Mouse (Mus musculus): ENCODE results near the gene Agpat4.

Gene Agpat4

GRCm38 (mm10) chr17:12123168-12123567 lies 4.7 kb downstream of the Agpat4 start:
- DNase-seq = no peak

GRCm38 (mm10) chr17:12127056-12127455 lies 8.6 kb downstream of the Agpat4 start:
- no peak for DNase-seq

GRCm38 (mm10) chr17:12128976-12129375 lies 10.5 kb downstream of the Agpat4 start:
- no peak for DNase-seq

- DNase-seq = no peak
Observed at GRCm38 (mm10) chr17:12131171-12131570, 12.7 kb downstream of the Agpat4 start.

- DNase-seq = no peak
Observed at GRCm38 (mm10) chr17:12131581-12131980, 13.1 kb downstream of the Agpat4 start.

- DNase-seq = no peak
Observed at GRCm38 (mm10) chr17:12132904-12133303, 14.4 kb downstream of the Agpat4 start.

- no peak for DNase-seq
Observed at GRCm38 (mm10) chr17:12133985-12134384, 15.5 kb downstream of the Agpat4 start.

GRCm38 (mm10) chr17:12134975-12135633 lies 16.6 kb downstream of the Agpat4 start:
- no peak for DNase-seq

GRCm38 (mm10) chr17:12138355-12138754 lies 19.9 kb downstream of the Agpat4 start:
- DNase-seq = no peak

GRCm38 (mm10) chr17:12143948-12144364 lies 25.5 kb downstream of the Agpat4 start:
- DNase-seq = no peak

GRCm38 (mm10) chr17:12146132-12146681 lies 27.7 kb downstream of the Agpat4 start:
- no peak for DNase-seq

- no peak for DNase-seq
Observed at GRCm38 (mm10) chr17:12147830-12148229, 29.3 kb downstream of the Agpat4 start.

- no peak for DNase-seq
Observed at GRCm38 (mm10) chr17:12149232-12149861, 30.8 kb downstream of the Agpat4 start.

GRCm38 (mm10) chr17:12150970-12151369 lies 32.5 kb downstream of the Agpat4 start:
- DNase-seq = no peak

GRCm38 (mm10) chr17:12154260-12154659 lies 35.8 kb downstream of the Agpat4 start:
- DNase-seq = no peak

GRCm38 (mm10) chr17:12155236-12155635 lies 36.7 kb downstream of the Agpat4 start:
- no peak for DNase-seq

GRCm38 (mm10) chr17:12155872-12156271 lies 37.4 kb downstream of the Agpat4 start:
- no peak for DNase-seq

- DNase-seq = no peak
Observed at GRCm38 (mm10) chr17:12156661-12157060, 38.2 kb downstream of the Agpat4 start.

GRCm38 (mm10) chr17:12157203-12157602 lies 38.7 kb downstream of the Agpat4 start:
- DNase-seq = no peak

- DNase-seq = no peak
Observed at GRCm38 (mm10) chr17:12159187-12160060, 40.9 kb downstream of the Agpat4 start.

- DNase-seq = no peak
Observed at GRCm38 (mm10) chr17:12160061-12160421, 41.5 kb downstream of the Agpat4 start.

- DNase-seq = no peak
Observed at GRCm38 (mm10) chr17:12160540-12160939, 42.0 kb downstream of the Agpat4 start.

All from thymus, adult 18-20 months (tissue).